Comparison of ENCODE assay signal across 22 mouse cellular contexts in genomic region chr12:110400936-110401335, GRCm38 (mm10). TPM values are rescaled to one million over a fixed set of nuclear protein-coding genes. Genes with fewer than 3 reads are reported as not detected.
DNase-seq lines count a peak whose midpoint lies in the region; ATAC-seq and TF ChIP-seq lines count a peak whose summit lies in the region.
"Had no signal": no experiment of that assay in that cellular context is flagged by ENCODE, and none has a peak within 500 bp of the region (broad histone marks: within the 10 kb centered on the region; RNA-seq: fewer than 3 reads in every experiment).

No protein-coding gene starts in this region.

- no peaks in the 10 kb centered on the region for H3K27me3 ChIP-seq in intestine, postnatal 0 days (replicated peaks; ENCODE audit: control insufficient read depth, insufficient read depth, low read length)
- H3K27me3 ChIP-seq in intestine, embryonic 15.5 days (replicated peaks), result no peaks in the 10 kb centered on the region
- peaks cover 7% of the 10 kb centered on the region; the same call in 1 of the 2 replicates for H3K27me3 ChIP-seq in E14TG2a.4 (ENCODE audit: insufficient read depth, low read length)
- H3K27me3 ChIP-seq: forebrain, embryonic 13.5 days; hindbrain, embryonic 13.5 days had no signal

- H3K9ac ChIP-seq in intestine, postnatal 0 days (ENCODE audit: low read depth, low read length), result no peak overlapping the region
- no peak overlapping the region for H3K9ac ChIP-seq in intestine, embryonic 15.5 days
- H3K9ac ChIP-seq: forebrain, embryonic 13.5 days; heart, embryonic 13.5 days; hindbrain, embryonic 13.5 days had no signal

- no peak for ATAC-seq in intestine, postnatal 0 days
- ATAC-seq in intestine, embryonic 15.5 days, result no peak
- ATAC-seq: forebrain, embryonic 13.5 days; forebrain, embryonic 16.5 days; hindbrain, embryonic 16.5 days; intestine, embryonic 16.5 days had no signal

- no peak overlapping the region for H3K4me2 ChIP-seq in intestine, postnatal 0 days (replicated peaks; ENCODE audit: low read depth)
- no peak overlapping the region for H3K4me2 ChIP-seq in intestine, embryonic 15.5 days (replicated peaks)
- H3K4me2 ChIP-seq: forebrain, embryonic 13.5 days; heart, embryonic 13.5 days; hindbrain, embryonic 13.5 days had no signal

- no peak overlapping the region for H3K4me3 ChIP-seq in intestine, postnatal 0 days (ENCODE audit: low read depth, low read length)
- no peak overlapping the region for H3K4me3 ChIP-seq in intestine, embryonic 15.5 days (replicated peaks)
- no peak overlapping the region for H3K4me3 ChIP-seq in E14TG2a.4 (replicated peaks; ENCODE audit: low read length)
- H3K4me3 ChIP-seq: forebrain, embryonic 10.5 days; forebrain, embryonic 13.5 days; heart, adult 2 months; heart, embryonic 10.5 days; heart, embryonic 13.5 days; hindbrain, embryonic 13.5 days had no signal

- no peaks in the 10 kb centered on the region for H3K4me1 ChIP-seq in intestine, postnatal 0 days (replicated peaks; ENCODE audit: control insufficient read depth, insufficient read depth, low read length)
- no peaks in the 10 kb centered on the region for H3K4me1 ChIP-seq in intestine, embryonic 15.5 days (replicated peaks)
- H3K4me1 ChIP-seq in E14TG2a.4 (replicated peaks; ENCODE audit: low read depth, low read length), result peaks cover 5% of the 10 kb centered on the region
- H3K4me1 ChIP-seq: forebrain, embryonic 10.5 days; forebrain, embryonic 13.5 days; heart, embryonic 10.5 days; heart, embryonic 13.5 days; hindbrain, embryonic 13.5 days had no signal

- H3K9me3 ChIP-seq in intestine, postnatal 0 days (ENCODE audit: control insufficient read depth), result peaks cover 3% of the 10 kb centered on the region; the same call in 1 of the 2 replicates
- no peaks in the 10 kb centered on the region for H3K9me3 ChIP-seq in intestine, embryonic 15.5 days
- H3K9me3 ChIP-seq in E14TG2a.4 (ENCODE audit: low read length), result peaks cover 8% of the 10 kb centered on the region
- H3K9me3 ChIP-seq: forebrain, embryonic 10.5 days; forebrain, embryonic 13.5 days; heart, embryonic 10.5 days; heart, embryonic 13.5 days; hindbrain, embryonic 13.5 days had no signal

- DNase-seq in R1 (ENCODE audit: low read depth, low spot score), result peak; percentile 71
- DNase-seq in testis, postnatal 14 days (ENCODE audit: low spot score), result no peak
- no peak for DNase-seq in cerebellum, postnatal 36 days
- DNase-seq: adrenal gland, adult 2 months; adrenal gland, postnatal 14 days; cerebellum, adult 11-12 months; cerebellum, adult 8-10 months; cerebellum, postnatal 10 days; gastrocnemius, postnatal 10 days; gastrocnemius, postnatal 36 days; heart, adult 2 months had no signal

- no peak overlapping the region for H3K27ac ChIP-seq in intestine, postnatal 0 days (ENCODE audit: low read depth, low read length)
- no peak overlapping the region for H3K27ac ChIP-seq in intestine, embryonic 15.5 days
- H3K27ac ChIP-seq: forebrain, embryonic 10.5 days; forebrain, embryonic 13.5 days; heart, adult 2 months; heart, embryonic 10.5 days; heart, embryonic 13.5 days; hindbrain, embryonic 13.5 days had no signal

- WGBS in intestine, postnatal 0 days, result 88% methylated on average over 5 of the region's 5 CpGs
- 87% methylated on average over 5 of the region's 5 CpGs for WGBS in intestine, embryonic 15.5 days

- TF ChIP-seq CTCF in intestine, postnatal 0 days (IDR thresholded peaks at IDR 0.05; ENCODE audit: low read depth), result 0 out of 2 replicates have a peak, but pooled peaks have one; percentile 6
- peak; percentile 42 for TF ChIP-seq CTCF in E14TG2a.4 (conservative IDR thresholded peaks at IDR 0.05; ENCODE audit: low read length)

- no peaks in the 10 kb centered on the region for H3K36me3 ChIP-seq in intestine, postnatal 0 days (ENCODE audit: control insufficient read depth, insufficient read depth)
- H3K36me3 ChIP-seq in intestine, embryonic 15.5 days, result no peaks in the 10 kb centered on the region
- peaks cover 2% of the 10 kb centered on the region; the same call in 1 of the 2 replicates for H3K36me3 ChIP-seq in E14TG2a.4 (ENCODE audit: insufficient read depth, low read length)
- H3K36me3 ChIP-seq: forebrain, embryonic 10.5 days; heart, embryonic 10.5 days; heart, embryonic 13.5 days; hindbrain, embryonic 13.5 days had no signal

RNA-seq across cellular contexts. Expression of gene Ppp2r5c, which starts 46.0 kb away (rescaled TPM):
- polyA plus RNA-seq in intestine, postnatal 0 days (2015; fragmentation: Nextera tagmentation; extraction: Ambion mirVana), result 138 and 143 TPM in 2 replicates
- 140 and 162 TPM in 2 replicates for polyA plus RNA-seq in intestine, embryonic 15.5 days (2015; fragmentation: Nextera tagmentation; extraction: Ambion mirVana)
